Mouse (Mus musculus): ENCODE measurements at regions not wholly inside any gene's neighbourhood (a gene's known extent, or its start where the extent isn't known, plus 50 kb on each side); places are given as distances from the start of the nearest gene placed in this dataset.

GRCm38 (mm10) chr4:55148380-55148779, 201.5 kb upstream of the Rad23b start:
- Histone ChIP-seq H3K4me3 (ENCODE audit: insufficient read depth in 1 of 2, low read depth in 1 of 2, low read length in 2 of 2, poor library complexity in 1 of 2, severe bottlenecking in 1 of 2) (no peak overlapping the region), H3K27ac (ENCODE audit: insufficient read depth, low read depth, low read length, poor library complexity, severe bottlenecking) (no peak overlapping the region), H3K9me3 (ENCODE audit: control insufficient read depth, insufficient read depth, low read depth, low read length) (no peaks in the 10 kb centered on the region), H3K36me3 (ENCODE audit: control insufficient read depth, insufficient read depth, low read length, poor library complexity, severe bottlenecking) (no peaks in the 10 kb centered on the region), H3K4me1 (ENCODE audit: control insufficient read depth in 2 of 2, insufficient read depth in 2 of 2, low read length in 2 of 2, poor library complexity in 1 of 2) (no peaks in the 10 kb centered on the region), H3K9ac (ENCODE audit: insufficient read depth, low read depth, low read length, poor library complexity, severe bottlenecking) (no peak overlapping the region)
- in situ Hi-C loops (cut with MboI; ENCODE audit: low sequenced_read_pairs in 2 of 2, unreplicated experiment in 2 of 2) = no loop called here
- no peak for TF ChIP-seq ZNF384 (IDR thresholded peaks at IDR 0.05; ENCODE audit: low read depth, low read length)
- TF ChIP-seq HCFC1 (IDR thresholded peaks at IDR 0.05; ENCODE audit: borderline replicate concordance, insufficient read depth, low read length) = no peak
- TF ChIP-seq CHD2 (IDR thresholded peaks at IDR 0.05; ENCODE audit: low read depth, low read length) = no peak
- TF ChIP-seq MAFK (IDR thresholded peaks at IDR 0.05; ENCODE audit: insufficient read depth, low read depth, low read length) = no peak
- no peak for TF ChIP-seq ZC3H11A (IDR thresholded peaks at IDR 0.05; ENCODE audit: borderline replicate concordance, low read depth, low read length)
- DNase-seq (ENCODE audit: low read depth, low spot score) = no peak

GRCm38 (mm10) chr4:55154556-55154955, 195.3 kb upstream of the Rad23b start:
- in situ Hi-C loops (cut with MboI; ENCODE audit: low sequenced_read_pairs in 2 of 2, unreplicated experiment in 2 of 2) = no loop called here
- TF ChIP-seq MAFK (IDR thresholded peaks at IDR 0.05; ENCODE audit: insufficient read depth, low read depth, low read length) (no peak), HCFC1 (IDR thresholded peaks at IDR 0.05; ENCODE audit: borderline replicate concordance, insufficient read depth, low read length) (no peak), ZNF384 (IDR thresholded peaks at IDR 0.05; ENCODE audit: low read depth, low read length) (no peak), ZC3H11A (IDR thresholded peaks at IDR 0.05; ENCODE audit: borderline replicate concordance, low read depth, low read length) (no peak), CHD2 (IDR thresholded peaks at IDR 0.05; ENCODE audit: low read depth, low read length) (no peak)
- H3K36me3 ChIP-seq (ENCODE audit: control insufficient read depth, insufficient read depth, low read length, poor library complexity, severe bottlenecking) = no peaks in the 10 kb centered on the region

GRCm38 (mm10) chr4:55158166-55158739, 191.6 kb upstream of the Rad23b start:
- in situ Hi-C loops (cut with MboI; ENCODE audit: low sequenced_read_pairs in 2 of 2, unreplicated experiment in 2 of 2) = no loop called here

More at GRCm38 (mm10) chr4:55154556-55154955, 195.3 kb upstream of the Rad23b start:
- no peak overlapping the region for H3K27ac ChIP-seq (ENCODE audit: insufficient read depth, low read depth, low read length, poor library complexity, severe bottlenecking)
- H3K9ac ChIP-seq (ENCODE audit: insufficient read depth, low read depth, low read length, poor library complexity, severe bottlenecking) = no peak overlapping the region
- H3K4me1 ChIP-seq (ENCODE audit: control insufficient read depth in 2 of 2, insufficient read depth in 2 of 2, low read length in 2 of 2, poor library complexity in 1 of 2) = no peaks in the 10 kb centered on the region
- no peak overlapping the region for H3K4me3 ChIP-seq (ENCODE audit: insufficient read depth in 1 of 2, low read depth in 1 of 2, low read length in 2 of 2, poor library complexity in 1 of 2, severe bottlenecking in 1 of 2)
- DNase-seq (ENCODE audit: low read depth, low spot score) = no peak
- no peaks in the 10 kb centered on the region for H3K9me3 ChIP-seq (ENCODE audit: control insufficient read depth, insufficient read depth, low read depth, low read length)

GRCm38 (mm10) chr4:55166266-55166665, 183.6 kb upstream of the Rad23b start:
- no peak overlapping the region for H3K4me3 ChIP-seq (ENCODE audit: insufficient read depth in 1 of 2, low read depth in 1 of 2, low read length in 2 of 2, poor library complexity in 1 of 2, severe bottlenecking in 1 of 2)
- no peaks in the 10 kb centered on the region for H3K36me3 ChIP-seq (ENCODE audit: control insufficient read depth, insufficient read depth, low read length, poor library complexity, severe bottlenecking)
- no peak overlapping the region for H3K9ac ChIP-seq (ENCODE audit: insufficient read depth, low read depth, low read length, poor library complexity, severe bottlenecking)
- no peaks in the 10 kb centered on the region for H3K4me1 ChIP-seq (ENCODE audit: control insufficient read depth in 2 of 2, insufficient read depth in 2 of 2, low read length in 2 of 2, poor library complexity in 1 of 2)
- DNase-seq (ENCODE audit: low read depth, low spot score) = no peak
- no peak overlapping the region for H3K27ac ChIP-seq (ENCODE audit: insufficient read depth, low read depth, low read length, poor library complexity, severe bottlenecking)
- TF ChIP-seq ZNF384 (IDR thresholded peaks at IDR 0.05; ENCODE audit: low read depth, low read length) (no peak), CHD2 (IDR thresholded peaks at IDR 0.05; ENCODE audit: low read depth, low read length) (no peak), ZC3H11A (IDR thresholded peaks at IDR 0.05; ENCODE audit: borderline replicate concordance, low read depth, low read length) (no peak), MAFK (IDR thresholded peaks at IDR 0.05; ENCODE audit: insufficient read depth, low read depth, low read length) (no peak)
- H3K9me3 ChIP-seq (ENCODE audit: control insufficient read depth, insufficient read depth, low read depth, low read length) = no peaks in the 10 kb centered on the region
- in situ Hi-C loops (cut with MboI; ENCODE audit: low sequenced_read_pairs in 2 of 2, unreplicated experiment in 2 of 2) = no loop called here

More at GRCm38 (mm10) chr4:55158166-55158739, 191.6 kb upstream of the Rad23b start:
- no peaks in the 10 kb centered on the region for H3K9me3 ChIP-seq (ENCODE audit: control insufficient read depth, insufficient read depth, low read depth, low read length)
- H3K4me1 ChIP-seq (ENCODE audit: control insufficient read depth in 2 of 2, insufficient read depth in 2 of 2, low read length in 2 of 2, poor library complexity in 1 of 2) = no peaks in the 10 kb centered on the region
- no peak for DNase-seq (ENCODE audit: low read depth, low spot score)
- H3K27ac ChIP-seq (ENCODE audit: insufficient read depth, low read depth, low read length, poor library complexity, severe bottlenecking) = no peak overlapping the region
- no peak overlapping the region for H3K4me3 ChIP-seq (ENCODE audit: insufficient read depth in 1 of 2, low read depth in 1 of 2, low read length in 2 of 2, poor library complexity in 1 of 2, severe bottlenecking in 1 of 2)
- TF ChIP-seq ZC3H11A (IDR thresholded peaks at IDR 0.05; ENCODE audit: borderline replicate concordance, low read depth, low read length) = no peak
- TF ChIP-seq ZNF384 (IDR thresholded peaks at IDR 0.05; ENCODE audit: low read depth, low read length) = no peak
- TF ChIP-seq CHD2 (IDR thresholded peaks at IDR 0.05; ENCODE audit: low read depth, low read length) = no peak
- no peaks in the 10 kb centered on the region for H3K36me3 ChIP-seq (ENCODE audit: control insufficient read depth, insufficient read depth, low read length, poor library complexity, severe bottlenecking)
- H3K9ac ChIP-seq (ENCODE audit: insufficient read depth, low read depth, low read length, poor library complexity, severe bottlenecking) = no peak overlapping the region

GRCm38 (mm10) chr4:55169063-55169462, 180.8 kb upstream of the Rad23b start:
- no peak overlapping the region for H3K4me3 ChIP-seq (ENCODE audit: insufficient read depth in 1 of 2, low read depth in 1 of 2, low read length in 2 of 2, poor library complexity in 1 of 2, severe bottlenecking in 1 of 2)
- DNase-seq (ENCODE audit: low read depth, low spot score) = no peak
- no peak overlapping the region for H3K9ac ChIP-seq (ENCODE audit: insufficient read depth, low read depth, low read length, poor library complexity, severe bottlenecking)
- no peaks in the 10 kb centered on the region for H3K4me1 ChIP-seq (ENCODE audit: control insufficient read depth in 2 of 2, insufficient read depth in 2 of 2, low read length in 2 of 2, poor library complexity in 1 of 2)
- TF ChIP-seq ZNF384 (IDR thresholded peaks at IDR 0.05; ENCODE audit: low read depth, low read length) (no peak), HCFC1 (IDR thresholded peaks at IDR 0.05; ENCODE audit: borderline replicate concordance, insufficient read depth, low read length) (no peak), MAFK (IDR thresholded peaks at IDR 0.05; ENCODE audit: insufficient read depth, low read depth, low read length) (no peak)
- H3K27ac ChIP-seq (ENCODE audit: insufficient read depth, low read depth, low read length, poor library complexity, severe bottlenecking) = no peak overlapping the region
- no peaks in the 10 kb centered on the region for H3K36me3 ChIP-seq (ENCODE audit: control insufficient read depth, insufficient read depth, low read length, poor library complexity, severe bottlenecking)
- in situ Hi-C loops (cut with MboI; ENCODE audit: low sequenced_read_pairs in 2 of 2, unreplicated experiment in 2 of 2) = no loop called here
- H3K9me3 ChIP-seq (ENCODE audit: control insufficient read depth, insufficient read depth, low read depth, low read length) = no peaks in the 10 kb centered on the region

All from ES-E14 (cell line).